Mouse (Mus musculus) lung, postnatal 0 days (tissue): ENCODE results near the gene Gcc2. TPM values are rescaled to one million over a fixed set of nuclear protein-coding genes. Genes with fewer than 3 reads are reported as not detected.
"Not testable (repeated sequence)": the region's sequence is repeated elsewhere in the genome, so short reads cannot be mapped to it uniquely, and the experiment has no call there.

ENCODE experiments used
- ATAC-seq: fragments of 200-750 bp; cut with Nextera tagmentation; 2 replicates; pipeline ENCODE4 v1.8.0; 2017; ENCODE audit warnings: moderate library complexity
- DNase-seq: peaks from one replicate; pipeline ENCODE4 v3.0.0-alpha.2; 2016; ENCODE audit warnings: low spot score
- H3K27ac ChIP-seq: fragments of 300-500 bp; sonication (generic); 2 replicates; pipeline ENCODE4 v1.5.1; 2014; ENCODE audit warnings: antibody characterized with exemption, mild to moderate bottlenecking, low read length, mixed read lengths
- H3K27me3 ChIP-seq: fragments of 300-500 bp; sonication (generic); replicated peaks from 2 replicates; pipeline ENCODE4 v1.6.1; 2014; ENCODE audit warnings: low read length, mixed read lengths; ENCODE audit not compliant: insufficient read depth
- H3K36me3 ChIP-seq: fragments of 300-500 bp; sonication (generic); 2 replicates; pipeline ENCODE4 v1.6.1; 2014; ENCODE audit warnings: low read length, mixed read lengths; ENCODE audit not compliant: insufficient read depth
- H3K4me1 ChIP-seq: fragments of 300-500 bp; sonication (generic); 2 replicates; pipeline ENCODE4 v1.6.1; 2014; ENCODE audit warnings: antibody characterized with exemption, low read depth, low read length, mixed read lengths; ENCODE audit not compliant: insufficient read depth
- H3K4me2 ChIP-seq: fragments of 300-500 bp; sonication (generic); replicated peaks from 2 replicates; pipeline ENCODE4 v1.6.1; 2014; ENCODE audit warnings: low read depth, mild to moderate bottlenecking, low read length, moderate library complexity, mixed read lengths
- H3K4me3 ChIP-seq: fragments of 300-500 bp; sonication (generic); 2 replicates; pipeline ENCODE4 v1.5.1; 2014; ENCODE audit warnings: low read depth, low read length
- H3K9ac ChIP-seq: fragments of 300-500 bp; sonication (generic); replicated peaks from 2 replicates; pipeline ENCODE4 v1.6.1; 2014; ENCODE audit warnings: low read depth, mild to moderate bottlenecking
- H3K9me3 ChIP-seq: fragments of 300-500 bp; sonication (generic); 2 replicates; pipeline ENCODE4 v1.6.1; 2016; ENCODE audit warnings: low read length, mixed read lengths
- CTCF ChIP-seq: IDR thresholded peaks from 2 replicates; pipeline ENCODE4 v1.5.1; 2016; ENCODE audit warnings: antibody characterized with exemption, mild to moderate bottlenecking
- EP300 ChIP-seq: IDR thresholded peaks from 2 replicates; pipeline ENCODE4 v1.6.1; 2016; ENCODE audit warnings: antibody characterized with exemption, mild to moderate bottlenecking, control low read depth
- WGBS: fragments of 180-500 bp; shearing (Covaris S2); extraction: QIAGEN DNeasy Blood & Tissue Kit; methylation state at CpG from one replicate; pipeline ENCODE4 v1.1.7; 2014; 5-methylcytosine and 5-hydroxymethylcytosine counted together
- polyA plus RNA-seq: library from polyadenylated mRNA; unstranded; fragments of >200 nt; fragmentation: Nextera tagmentation; extraction: Ambion mirVana; gene quantifications from 2 replicates; pipeline ENCODE4 v1.2.1, GENCODE M21; 2015

Gcc2 gene
- polyA plus RNA-seq, 1 experiment from 2014 or later = 91.7 TPM

DNA sequence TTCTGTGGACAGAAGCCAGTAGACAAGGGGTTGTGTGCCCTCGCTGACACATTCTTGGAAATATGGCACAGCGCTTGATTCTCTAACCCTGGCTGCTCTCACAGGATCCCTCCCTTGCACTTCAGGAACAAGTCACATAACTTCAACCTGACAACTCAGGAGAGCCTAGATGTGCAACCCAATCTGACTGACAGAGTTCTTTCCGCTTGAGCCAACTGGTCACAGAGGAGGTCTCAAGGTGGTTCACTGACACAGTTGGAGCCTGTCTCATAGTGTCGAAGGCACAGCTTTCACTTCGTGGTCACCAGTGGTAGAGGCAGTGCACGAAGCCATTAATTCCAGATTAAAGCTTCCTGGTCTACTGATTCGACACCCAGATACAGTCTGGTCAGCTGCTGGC, 43.1 kb upstream of the Gcc2 start:
- Histone ChIP-seq H3K27ac (no peak overlapping the region), H3K4me1 (no peaks in the 10 kb centered on the region), H3K9me3 (no peaks in the 10 kb centered on the region), H3K36me3 (no peaks in the 10 kb centered on the region), H3K9ac (no peak overlapping the region), H3K4me2 (no peak overlapping the region), H3K27me3 (no peaks in the 10 kb centered on the region), H3K4me3 (no peak overlapping the region)
- DNase-seq (no peak), ATAC-seq (no peak)
- WGBS = 69% methylated on average over 7 of the region's 7 CpGs
- TF ChIP-seq CTCF = no peak
- TF ChIP-seq EP300 = no peak

GRCm38 (mm10) chr10:58214497-58214896, 40.8 kb upstream of the Gcc2 start:
- Histone ChIP-seq H3K9ac (no peak overlapping the region), H3K4me1 (no peaks in the 10 kb centered on the region), H3K4me3 (no peak overlapping the region), H3K27ac (no peak overlapping the region), H3K9me3 (no peaks in the 10 kb centered on the region), H3K27me3 (no peaks in the 10 kb centered on the region), H3K36me3 (no peaks in the 10 kb centered on the region), H3K4me2 (no peak overlapping the region)
- no peak for ATAC-seq
- TF ChIP-seq CTCF = no peak
- TF ChIP-seq EP300 = no peak
- no peak for DNase-seq

DNA sequence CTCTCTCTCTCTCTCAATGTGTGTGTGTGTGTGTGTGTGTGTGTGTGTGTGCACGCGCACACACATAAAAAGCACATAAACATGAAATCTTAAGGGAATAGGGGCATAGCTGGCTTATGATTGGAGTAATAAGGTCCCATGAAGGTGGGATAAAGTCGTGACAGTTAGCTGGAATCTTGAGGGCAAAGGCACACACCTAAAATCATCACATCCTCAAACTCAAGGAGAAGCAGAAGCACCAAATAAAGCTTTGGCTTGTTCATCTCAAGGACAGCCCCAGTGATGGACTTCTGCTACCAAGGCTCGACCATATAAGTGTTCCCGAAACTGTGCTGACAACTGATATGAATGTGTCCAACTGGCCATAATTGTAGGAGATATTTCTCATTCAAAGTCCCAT, 40.4 kb upstream of the Gcc2 start:
- DNase-seq (no peak), ATAC-seq (no peak)
- H3K4me1 ChIP-seq = no peaks in the 10 kb centered on the region
- H3K9ac ChIP-seq = no peak overlapping the region
- no peaks in the 10 kb centered on the region for H3K9me3 ChIP-seq
- no peak overlapping the region for H3K4me2 ChIP-seq
- H3K4me3 ChIP-seq = no peak overlapping the region
- TF ChIP-seq EP300 (no peak), CTCF (no peak)
- H3K27me3 ChIP-seq = no peaks in the 10 kb centered on the region
- WGBS = 76% methylated on average over 5 of the region's 5 CpGs
- H3K27ac ChIP-seq = no peak overlapping the region
- H3K36me3 ChIP-seq = no peaks in the 10 kb centered on the region

DNA sequence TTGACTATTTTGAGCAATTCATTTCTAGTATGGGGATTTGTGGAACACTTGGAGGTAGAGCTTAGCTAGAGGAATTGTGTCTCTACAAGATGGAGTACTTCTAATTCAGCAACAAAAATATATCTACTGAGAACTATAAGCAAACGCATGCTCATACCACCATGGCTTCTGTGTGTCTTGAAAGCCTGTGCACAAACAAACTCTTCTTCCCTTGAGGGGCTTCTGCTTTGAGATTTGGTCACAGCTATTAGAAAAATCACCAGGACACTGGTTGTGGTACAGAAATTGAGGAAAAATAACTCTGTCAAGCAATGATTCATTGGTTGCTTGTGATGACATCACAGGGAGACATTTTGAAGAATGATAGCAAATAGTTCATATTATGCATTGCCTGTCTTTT, 39.9 kb upstream of the Gcc2 start:
- no peak for ATAC-seq

DNA sequence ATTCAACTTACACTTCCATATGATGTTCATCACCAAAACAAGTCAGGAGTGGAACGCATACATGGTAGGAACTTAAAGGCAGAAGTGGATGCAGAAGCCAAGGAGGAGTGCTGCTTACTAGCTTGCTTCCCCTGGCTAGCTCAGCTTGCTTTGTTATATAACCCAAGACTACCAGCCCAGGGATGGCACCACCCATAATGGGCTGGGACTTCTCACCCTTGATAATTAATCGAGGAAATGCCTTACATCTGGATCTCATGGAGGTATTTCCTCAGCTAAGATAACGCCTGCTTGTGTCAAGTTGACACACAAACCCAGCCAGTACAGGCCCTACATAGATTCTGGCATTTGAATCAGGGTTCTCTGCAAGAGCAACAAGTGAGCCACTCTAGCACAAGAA, 37.9 kb upstream of the Gcc2 start:
- Histone ChIP-seq H3K27ac (no peak overlapping the region), H3K27me3 (no peaks in the 10 kb centered on the region), H3K36me3 (no peaks in the 10 kb centered on the region), H3K4me1 (no peaks in the 10 kb centered on the region), H3K9me3 (no peaks in the 10 kb centered on the region), H3K4me3 (no peak overlapping the region), H3K9ac (no peak overlapping the region), H3K4me2 (no peak overlapping the region)
- WGBS = 83% methylated on average over 3 of the region's 3 CpGs
- ATAC-seq = no peak
- TF ChIP-seq CTCF (no peak), EP300 (no peak)
- DNase-seq = no peak

More for the DNA sequence above, 39.9 kb upstream of the Gcc2 start:
- no peak for TF ChIP-seq EP300
- TF ChIP-seq CTCF = no peak
- Histone ChIP-seq H3K4me2 (no peak overlapping the region), H3K4me3 (no peak overlapping the region), H3K36me3 (no peaks in the 10 kb centered on the region), H3K4me1 (no peaks in the 10 kb centered on the region), H3K9me3 (no peaks in the 10 kb centered on the region), H3K27me3 (no peaks in the 10 kb centered on the region), H3K9ac (no peak overlapping the region), H3K27ac (no peak overlapping the region)
- DNase-seq = no peak
- 86% methylated on average over 1 of the region's 1 CpGs for WGBS

DNA sequence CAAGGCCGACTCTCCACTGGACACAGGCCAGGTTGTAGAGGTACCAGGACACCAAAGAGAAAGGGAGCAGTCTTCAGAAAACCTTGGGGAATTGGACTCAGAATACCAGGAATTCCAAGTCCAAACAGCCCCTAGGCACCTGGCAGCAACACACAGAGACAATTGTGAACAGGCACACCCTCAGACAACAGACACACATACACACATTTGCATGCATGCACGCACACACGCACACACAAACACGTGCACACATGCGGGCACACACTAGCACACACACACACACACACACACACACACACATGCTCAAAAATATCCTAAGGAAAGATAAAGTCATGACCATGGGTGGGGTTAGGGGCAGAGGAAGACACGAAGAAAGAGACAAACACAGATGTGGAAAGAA, 34.6 kb upstream of the Gcc2 start:
- H3K4me3 ChIP-seq = no peak overlapping the region
- TF ChIP-seq EP300 (no peak), CTCF (no peak)
- no peaks in the 10 kb centered on the region for H3K9me3 ChIP-seq
- no peaks in the 10 kb centered on the region for H3K36me3 ChIP-seq
- no peak for ATAC-seq
- WGBS = 79% methylated on average over 6 of the region's 6 CpGs
- H3K4me2 ChIP-seq = no peak overlapping the region
- no peaks in the 10 kb centered on the region for H3K4me1 ChIP-seq
- no peaks in the 10 kb centered on the region for H3K27me3 ChIP-seq
- H3K9ac ChIP-seq = no peak overlapping the region
- no peak for DNase-seq
- H3K27ac ChIP-seq = no peak overlapping the region

- 82% methylated on average over 2 of the region's 2 CpGs for WGBS
- H3K9ac ChIP-seq, ATAC-seq, H3K27ac ChIP-seq, H3K9me3 ChIP-seq, H3K36me3 ChIP-seq, H3K4me1 ChIP-seq, H3K4me3 ChIP-seq, H3K4me2 ChIP-seq, H3K27me3 ChIP-seq, DNase-seq: not testable (repeated sequence)
Observed at GRCm38 (mm10) chr10:58221571-58221970, 33.7 kb upstream of the Gcc2 start.

- H3K36me3 ChIP-seq, H3K4me3 ChIP-seq, ATAC-seq, H3K9ac ChIP-seq, H3K27ac ChIP-seq, H3K9me3 ChIP-seq, H3K4me2 ChIP-seq, H3K27me3 ChIP-seq, H3K4me1 ChIP-seq, DNase-seq: not testable (repeated sequence)
- WGBS = 88% methylated on average over 3 of the region's 6 CpGs
Observed at GRCm38 (mm10) chr10:58223161-58223560, 32.1 kb upstream of the Gcc2 start.

DNA sequence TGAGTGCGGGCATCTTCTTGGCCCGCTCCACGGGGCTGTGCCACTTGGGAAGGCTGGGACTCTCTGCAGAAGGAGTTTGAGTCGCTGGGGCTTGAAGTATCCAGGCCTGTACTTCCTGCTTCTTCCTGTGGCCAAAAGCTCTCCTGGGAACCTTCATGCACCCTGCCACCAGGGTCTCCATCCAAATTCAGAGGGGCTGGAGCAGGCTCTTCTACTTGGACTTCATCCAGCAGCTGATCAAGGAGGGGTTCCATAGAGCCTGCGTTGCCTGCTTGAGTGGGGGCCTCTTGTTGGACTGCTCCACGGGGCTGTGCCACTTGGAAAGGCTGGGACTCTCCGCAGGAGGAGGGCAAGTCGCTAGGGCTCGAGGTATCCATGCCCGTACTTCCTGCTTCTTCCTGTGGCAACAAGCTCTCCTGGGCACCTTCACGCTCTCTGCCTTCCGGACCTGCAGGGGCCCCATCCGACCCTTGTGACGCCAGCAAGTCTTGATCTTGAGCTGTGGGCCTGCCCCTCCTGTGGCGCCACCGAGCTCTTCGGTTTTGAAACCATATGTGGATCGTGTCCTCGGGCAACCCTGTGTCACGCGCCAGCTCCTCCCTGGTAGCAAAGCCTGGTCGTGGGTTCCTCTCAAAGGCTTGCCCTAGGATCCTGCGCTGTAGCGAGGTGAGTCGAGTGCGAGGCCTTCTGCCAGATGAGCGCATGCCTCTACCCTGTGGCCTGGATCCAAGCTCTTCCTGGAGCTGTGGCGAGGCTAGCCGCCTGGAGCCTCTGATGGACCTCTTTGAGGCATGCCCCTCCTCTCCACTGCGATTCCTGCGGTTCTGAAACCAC, 31.1 kb upstream of the Gcc2 start:
- peak; percentile 32 for DNase-seq
- H3K4me3 ChIP-seq, H3K9me3 ChIP-seq, H3K27me3 ChIP-seq, H3K27ac ChIP-seq, H3K4me2 ChIP-seq, H3K4me1 ChIP-seq, H3K9ac ChIP-seq, ATAC-seq, H3K36me3 ChIP-seq: not testable (repeated sequence)
- WGBS = 85% methylated on average over 31 of the region's 31 CpGs
